Mouse (Mus musculus): ENCODE results near the gene Ppm1n. TPM values are rescaled to one million over a fixed set of nuclear protein-coding genes. Genes with fewer than 3 reads are reported as not detected.
"Not testable (repeated sequence)": the region's sequence is repeated elsewhere in the genome, so short reads cannot be mapped to it uniquely, and the experiment has no call there.

The Ppm1n gene
- polyA plus RNA-seq, 1 experiment from 2014 or later = not detected

- peaks cover 15% of the 10 kb centered on the region for H3K4me1 ChIP-seq
- no peak for ATAC-seq (ENCODE audit: insufficient number of reproducible peaks, insufficient read depth, low FRiP score, low TSS enrichment)
- no peaks in the 10 kb centered on the region for H3K36me3 ChIP-seq
- H3K9me3 ChIP-seq = no peaks in the 10 kb centered on the region
- WGBS = 24% methylated on average over 3 of the region's 3 CpGs
- no peak overlapping the region for H3K27ac ChIP-seq
- no peak overlapping the region for H3K9ac ChIP-seq
- H3K27me3 ChIP-seq = peaks cover 28% of the 10 kb centered on the region
- no peak overlapping the region for H3K4me2 ChIP-seq (replicated peaks)
- H3K4me3 ChIP-seq = no peak overlapping the region
These were observed 19.3 kb upstream of the Ppm1n start for GRCm38 (mm10) chr7:19299194-19299593.

- H3K4me1 ChIP-seq = peaks cover 7% of the 10 kb centered on the region
- H3K4me3 ChIP-seq = no peak overlapping the region
- 89% methylated on average over 5 of the region's 5 CpGs for WGBS
- H3K27ac ChIP-seq = no peak overlapping the region
- H3K9ac ChIP-seq = no peak overlapping the region
- no peak for ATAC-seq (ENCODE audit: insufficient number of reproducible peaks, insufficient read depth, low FRiP score, low TSS enrichment)
- no peaks in the 10 kb centered on the region for H3K36me3 ChIP-seq
- peaks cover 14% of the 10 kb centered on the region for H3K27me3 ChIP-seq
- H3K9me3 ChIP-seq = no peaks in the 10 kb centered on the region
- no peak overlapping the region for H3K4me2 ChIP-seq (replicated peaks)
These were observed 17.9 kb upstream of the Ppm1n start for GRCm38 (mm10) chr7:19297794-19298193.

- H3K4me1 ChIP-seq = peaks cover 7% of the 10 kb centered on the region
- no peaks in the 10 kb centered on the region for H3K9me3 ChIP-seq
- H3K27me3 ChIP-seq = peaks cover 7% of the 10 kb centered on the region
- no peak overlapping the region for H3K27ac ChIP-seq
- H3K4me3 ChIP-seq = no peak overlapping the region
- ATAC-seq (ENCODE audit: insufficient number of reproducible peaks, insufficient read depth, low FRiP score, low TSS enrichment) = no peak
- no peak overlapping the region for H3K9ac ChIP-seq
- WGBS = 86% methylated on average over 6 of the region's 6 CpGs
- no peak overlapping the region for H3K4me2 ChIP-seq (replicated peaks)
- H3K36me3 ChIP-seq = no peaks in the 10 kb centered on the region
These were observed 17.2 kb upstream of the Ppm1n start for GRCm38 (mm10) chr7:19297034-19297433.

DNA sequence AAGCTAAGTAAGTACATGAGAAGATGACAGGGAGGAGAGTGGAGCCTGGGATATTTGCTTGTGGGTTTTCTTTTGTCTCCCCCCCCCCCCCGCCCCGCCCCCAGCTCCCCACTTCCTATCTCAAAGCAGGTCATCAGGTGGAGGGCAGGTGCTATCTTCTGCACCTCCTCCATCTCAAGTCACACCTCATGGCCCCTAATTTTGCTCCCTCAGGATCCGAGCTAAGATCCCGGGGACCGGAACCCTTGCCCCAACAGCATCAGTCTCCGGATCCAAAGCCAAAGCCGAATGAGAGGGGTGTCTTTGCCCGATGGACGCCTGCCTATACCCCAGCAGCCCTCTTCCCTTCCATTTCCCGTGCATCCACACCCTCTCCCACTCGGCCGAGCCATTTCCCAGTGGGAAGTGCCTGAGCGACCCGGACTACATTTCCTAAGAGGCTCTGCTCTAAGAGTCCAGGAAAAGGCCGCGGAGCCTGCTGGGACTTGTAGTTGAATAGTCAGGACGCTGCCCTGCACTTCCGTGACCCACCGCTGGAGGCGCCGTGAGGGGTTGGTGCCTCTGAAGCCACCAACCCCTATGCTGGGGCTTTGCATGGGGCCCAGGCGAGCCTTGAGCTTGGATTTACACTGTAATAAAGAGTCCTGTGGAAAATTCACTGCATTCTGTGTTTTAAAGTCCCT lies 15.8 kb upstream of the Ppm1n start:
- Histone ChIP-seq H3K4me2 (replicated peaks) (peak overlapping the region; percentile 60), H3K4me3 (peak overlapping the region; percentile 29), H3K36me3 (no peaks in the 10 kb centered on the region), H3K27ac (no peak overlapping the region), H3K9me3 (no peaks in the 10 kb centered on the region), H3K4me1 (peaks cover 12% of the 10 kb centered on the region; the same call in 1 of the 2 replicates), H3K9ac (no peak overlapping the region), H3K27me3 (no peaks in the 10 kb centered on the region)
- 18% methylated on average over 21 of the region's 22 CpGs for WGBS
- ATAC-seq (ENCODE audit: insufficient number of reproducible peaks, insufficient read depth, low FRiP score, low TSS enrichment) = peak; percentile 54; the same call in 1 of the 2 replicates

GRCm38 (mm10) chr7:19290969-19291596 lies 11.2 kb upstream of the Ppm1n start:
- Histone ChIP-seq H3K27ac (no peak overlapping the region), H3K9me3 (no peaks in the 10 kb centered on the region), H3K4me1 (peaks cover 13% of the 10 kb centered on the region), H3K4me3 (peak overlapping the region; percentile 26), H3K4me2 (replicated peaks) (peak overlapping the region; percentile 50), H3K9ac (peak overlapping the region; percentile 39), H3K27me3 (no peaks in the 10 kb centered on the region), H3K36me3 (no peaks in the 10 kb centered on the region)
- WGBS = 2% methylated on average over 20 of the region's 20 CpGs
- ATAC-seq (ENCODE audit: insufficient number of reproducible peaks, insufficient read depth, low FRiP score, low TSS enrichment) = no peak; the same call in 1 of the 2 replicates

DNA sequence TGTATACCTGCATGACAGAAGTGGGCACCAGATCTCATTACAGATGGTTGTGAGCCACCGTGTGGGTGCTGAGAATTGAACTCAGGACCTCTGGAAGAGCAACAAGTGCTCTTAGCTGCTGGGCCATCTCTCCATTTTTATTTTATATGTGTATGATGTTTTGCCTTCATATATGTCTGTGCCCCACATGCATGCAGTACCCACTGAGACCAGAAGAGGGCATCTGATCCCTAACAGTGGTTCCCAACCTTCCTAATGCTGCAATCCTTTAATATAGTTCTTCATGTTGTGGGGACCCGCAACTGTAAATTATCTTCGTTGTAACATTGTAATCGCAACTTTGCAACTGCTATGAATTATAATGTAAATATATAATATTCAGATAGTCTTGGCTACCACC lies 4.9 kb upstream of the Ppm1n start:
- 21% methylated on average over 4 of the region's 4 CpGs for WGBS

DNA sequence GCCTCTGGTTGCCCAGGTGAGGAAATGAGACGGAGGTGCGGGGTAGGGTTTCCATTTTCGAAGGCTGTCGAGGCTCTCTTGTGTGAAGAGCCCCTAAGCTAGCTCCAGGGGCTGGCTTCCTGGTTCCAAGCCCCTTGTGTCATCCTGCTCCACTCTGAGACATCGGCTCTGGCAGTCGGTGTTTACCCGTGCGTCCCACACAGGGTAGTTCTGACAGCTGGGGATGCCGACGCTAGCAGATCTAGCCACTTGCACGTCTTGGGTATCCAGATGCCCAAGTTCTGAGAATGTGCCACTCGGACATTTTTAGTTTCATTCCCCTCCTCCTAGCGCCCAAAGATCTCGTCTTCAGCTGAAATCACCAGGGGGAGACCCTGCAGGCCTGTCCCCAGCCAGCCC lies 3.5 kb upstream of the Ppm1n start:
- H3K4me2 ChIP-seq (replicated peaks) = peak overlapping the region; percentile 90
- peak overlapping the region; percentile 53 for H3K4me3 ChIP-seq
- H3K9me3 ChIP-seq = no peaks in the 10 kb centered on the region
- H3K27ac ChIP-seq = no peak overlapping the region
- 0 out of 2 replicates have a peak overlapping the region, but pooled peaks have one; percentile 48 for H3K9ac ChIP-seq
- no peaks in the 10 kb centered on the region for H3K36me3 ChIP-seq
- ATAC-seq (ENCODE audit: insufficient number of reproducible peaks, insufficient read depth, low FRiP score, low TSS enrichment) = no peak
- H3K27me3 ChIP-seq = peaks cover 52% of the 10 kb centered on the region
- peaks cover 11% of the 10 kb centered on the region; the same call in 1 of the 2 replicates for H3K4me1 ChIP-seq
- WGBS = 38% methylated on average over 14 of the region's 14 CpGs

More for the DNA sequence above, 4.9 kb upstream of the Ppm1n start:
- Histone ChIP-seq H3K27ac (no peak overlapping the region), H3K4me1 (peaks cover 11% of the 10 kb centered on the region; the same call in 1 of the 2 replicates), H3K27me3 (peaks cover 39% of the 10 kb centered on the region), H3K4me2 (replicated peaks) (no peak overlapping the region), H3K9ac (no peak overlapping the region), H3K4me3 (no peak overlapping the region), H3K36me3 (no peaks in the 10 kb centered on the region), H3K9me3 (no peaks in the 10 kb centered on the region)
- no peak for ATAC-seq (ENCODE audit: insufficient number of reproducible peaks, insufficient read depth, low FRiP score, low TSS enrichment)

DNA sequence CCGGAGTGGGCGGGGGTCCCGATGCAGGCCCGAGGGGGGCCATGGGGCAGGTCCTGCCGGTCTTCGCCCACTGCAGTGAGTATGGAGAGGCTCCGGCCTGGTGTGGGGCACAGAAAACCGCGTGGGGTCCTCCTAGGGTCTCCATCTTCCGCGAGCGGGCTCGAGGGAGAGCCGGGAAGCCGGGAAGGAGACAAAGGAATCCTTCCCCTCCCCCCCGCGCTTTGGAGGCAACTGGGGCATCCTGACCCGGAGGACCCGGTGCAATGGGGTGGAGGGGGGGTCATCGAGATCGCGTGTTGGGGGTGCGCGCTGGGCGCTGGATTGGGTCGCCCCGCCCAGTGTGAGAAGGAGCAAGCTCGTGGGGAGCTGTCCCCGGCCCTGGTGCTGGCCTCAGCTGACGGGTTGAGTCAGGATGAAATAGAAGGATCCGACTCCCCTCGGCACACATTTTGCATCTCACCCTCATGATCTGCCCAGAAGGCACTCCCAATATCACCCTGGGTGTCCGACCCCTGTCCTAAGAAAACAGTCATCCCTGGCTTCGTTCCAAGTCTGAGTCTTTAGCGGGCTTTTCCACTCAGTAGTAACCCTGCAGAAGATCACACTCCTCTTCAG lies 3.0 kb upstream of the Ppm1n start:
- H3K27ac ChIP-seq = peak overlapping the region; percentile 54; the same call in 1 of the 2 replicates
- peaks cover 57% of the 10 kb centered on the region for H3K27me3 ChIP-seq
- H3K4me1 ChIP-seq = peaks cover 11% of the 10 kb centered on the region; the same call in 1 of the 2 replicates
- WGBS = 2% methylated on average over 34 of the region's 35 CpGs
- peak overlapping the region; percentile 48 for H3K9ac ChIP-seq
- peak; percentile 54 for ATAC-seq (ENCODE audit: insufficient number of reproducible peaks, insufficient read depth, low FRiP score, low TSS enrichment)
- H3K36me3 ChIP-seq = no peaks in the 10 kb centered on the region
- H3K4me2 ChIP-seq (replicated peaks) = peak overlapping the region; percentile 90
- H3K4me3 ChIP-seq = peak overlapping the region; percentile 53
- H3K9me3 ChIP-seq = no peaks in the 10 kb centered on the region

DNA sequence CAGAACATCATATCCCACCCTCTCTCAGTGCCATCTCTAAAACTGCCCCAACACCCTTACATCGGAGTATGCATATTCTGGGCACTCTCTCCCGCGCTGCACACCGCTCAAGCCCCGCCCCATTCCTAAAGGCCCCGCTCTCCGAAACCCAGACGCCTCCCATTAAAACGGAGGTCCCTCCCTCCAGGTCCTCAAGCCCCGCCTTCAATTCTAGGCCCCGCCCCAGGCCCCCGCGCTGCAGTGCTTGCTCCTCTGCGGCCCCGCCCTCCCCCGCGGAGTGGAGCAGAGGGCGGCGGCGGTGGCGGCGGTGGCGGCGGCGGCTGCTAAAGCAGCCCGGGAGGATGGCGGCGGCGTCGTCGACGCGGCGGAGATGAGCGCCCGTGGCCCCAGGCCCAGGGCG lies 2.5 kb upstream of the Ppm1n start, which contains the start of gene Rtn2:
TSS of gene Rtn2 (plus strand) at position 240 of the 400 bp plus-strand sequence.
- peak; percentile 57; the same call in 1 of the 2 replicates for ATAC-seq (ENCODE audit: insufficient number of reproducible peaks, insufficient read depth, low FRiP score, low TSS enrichment)
- H3K4me2 ChIP-seq (replicated peaks) = peak within 1 kb of the TSS; percentile 90
- peak within 1 kb of the TSS; percentile 48 for H3K9ac ChIP-seq
- H3K4me3 ChIP-seq = peak within 1 kb of the TSS; percentile 53
- peak within 1 kb of the TSS; percentile 54; the same call in 1 of the 2 replicates for H3K27ac ChIP-seq
- no peaks in the 10 kb centered on the region for H3K36me3 ChIP-seq
- no peaks in the 10 kb centered on the region for H3K9me3 ChIP-seq
- peaks cover 11% of the 10 kb centered on the region; the same call in 1 of the 2 replicates for H3K4me1 ChIP-seq
- peaks cover 62% of the 10 kb centered on the region for H3K27me3 ChIP-seq
- 1% methylated on average over 37 of the region's 37 CpGs for WGBS

- not testable (repeated sequence) for H3K9ac ChIP-seq; ATAC-seq (ENCODE audit: insufficient number of reproducible peaks, insufficient read depth, low FRiP score, low TSS enrichment); H3K27ac ChIP-seq; H3K9me3 ChIP-seq; H3K36me3 ChIP-seq
- peaks cover 11% of the 10 kb centered on the region; the same call in 1 of the 2 replicates for H3K4me1 ChIP-seq
- 35% methylated on average over 6 of the region's 6 CpGs for WGBS
- H3K4me3 ChIP-seq = 0 out of 2 replicates have a peak overlapping the region, but pooled peaks have one; percentile 53
- H3K27me3 ChIP-seq = peaks cover 65% of the 10 kb centered on the region
- H3K4me2 ChIP-seq (replicated peaks) = peak overlapping the region; percentile 90
These were observed 1.9 kb upstream of the Ppm1n start for GRCm38 (mm10) chr7:19281680-19282304.

- H3K27ac ChIP-seq = no peak overlapping the region
- peaks cover 11% of the 10 kb centered on the region; the same call in 1 of the 2 replicates for H3K4me1 ChIP-seq
- no peaks in the 10 kb centered on the region for H3K36me3 ChIP-seq
- H3K27me3 ChIP-seq = peaks cover 62% of the 10 kb centered on the region
- ATAC-seq (ENCODE audit: insufficient number of reproducible peaks, insufficient read depth, low FRiP score, low TSS enrichment) = no peak
- H3K4me2 ChIP-seq (replicated peaks) = peak overlapping the region; percentile 41
- H3K4me3 ChIP-seq = peak overlapping the region; percentile 23
- WGBS = 3% methylated on average over 34 of the region's 34 CpGs
- H3K9me3 ChIP-seq = no peaks in the 10 kb centered on the region
- H3K9ac ChIP-seq = no peak overlapping the region
These were observed 812 bp downstream of the Ppm1n start for GRCm38 (mm10) chr7:19279052-19279451.

Data from embryonic facial prominence, embryonic 12.5 days (tissue).